Mouse (Mus musculus): ENCODE data around the gene Zbed5.
"Not testable (repeated sequence)": the region's sequence is repeated elsewhere in the genome, so short reads cannot be mapped to it uniquely, and the experiment has no call there.

The Zbed5 gene

GRCm38 (mm10) chr5:129895198-129896088 lies at the start of gene Zbed5:
Gene Zbed5, plus strand, starts transcription at chr5:129895723.
- DNase-seq: peak; percentile 95

- DNase-seq: peak; percentile 95
Measured at GRCm38 (mm10) chr5:129846752-129847557, 48.6 kb upstream of the Zbed5 start, which contains the start of gene Sumf2. Gene Sumf2, plus strand, starts transcription at chr5:129846986.

GRCm38 (mm10) chr5:129847558-129847820 lies 48.0 kb upstream of the Zbed5 start:
- DNase-seq: no peak

- no peak for DNase-seq
Measured at GRCm38 (mm10) chr5:129855163-129855562, 40.4 kb upstream of the Zbed5 start.

GRCm38 (mm10) chr5:129856414-129856813 lies 39.1 kb upstream of the Zbed5 start:
- DNase-seq: no peak

- no peak for DNase-seq
Measured at GRCm38 (mm10) chr5:129862325-129862724, 33.2 kb upstream of the Zbed5 start.

GRCm38 (mm10) chr5:129864467-129864866 lies 31.1 kb upstream of the Zbed5 start:
- peak; percentile 53 for DNase-seq

GRCm38 (mm10) chr5:129865841-129866240 lies 29.7 kb upstream of the Zbed5 start:
- no peak for DNase-seq

GRCm38 (mm10) chr5:129869238-129869995 lies 26.1 kb upstream of the Zbed5 start:
- no peak for DNase-seq

- no peak for DNase-seq
Measured at GRCm38 (mm10) chr5:129871238-129871637, 24.3 kb upstream of the Zbed5 start.

GRCm38 (mm10) chr5:129873942-129874341 lies 21.6 kb upstream of the Zbed5 start:
- no peak for DNase-seq

GRCm38 (mm10) chr5:129875098-129875497 lies 20.4 kb upstream of the Zbed5 start:
- DNase-seq: no peak

GRCm38 (mm10) chr5:129877731-129878455 lies 17.6 kb upstream of the Zbed5 start:
- DNase-seq: no peak

GRCm38 (mm10) chr5:129878946-129879345 lies 16.6 kb upstream of the Zbed5 start:
- peak; percentile 54 for DNase-seq

GRCm38 (mm10) chr5:129879888-129880287 lies 15.6 kb upstream of the Zbed5 start:
- DNase-seq: no peak

GRCm38 (mm10) chr5:129886271-129886670 lies 9.3 kb upstream of the Zbed5 start:
- no peak for DNase-seq

GRCm38 (mm10) chr5:129886911-129887636 lies 8.4 kb upstream of the Zbed5 start, which contains the start of gene Chchd2:
Gene Chchd2, minus strand, starts transcription at chr5:129887470.
- DNase-seq: peak; percentile 97

GRCm38 (mm10) chr5:129890390-129890789 lies 5.1 kb upstream of the Zbed5 start:
- not testable (repeated sequence) for DNase-seq

GRCm38 (mm10) chr5:129898449-129898848 lies 2.9 kb downstream of the Zbed5 start, which contains the start of gene Phkg1:
Gene Phkg1, minus strand, starts transcription at chr5:129898549.
- DNase-seq: no peak

- peak; percentile 13 for DNase-seq
Measured at GRCm38 (mm10) chr5:129907775-129908174, 12.3 kb downstream of the Zbed5 start.

GRCm38 (mm10) chr5:129908242-129908965 lies 12.9 kb downstream of the Zbed5 start, which contains the start of gene Nupr1l:
Gene Nupr1l, plus strand, starts transcription at chr5:129908540.
- peak; percentile 97 for DNase-seq

Data from embryo, embryonic 11 days (tissue).